Mouse (Mus musculus): ENCODE data around the gene Slc5a7. TPM values are rescaled to one million over a fixed set of nuclear protein-coding genes. Genes with fewer than 3 reads are reported as not detected.

Slc5a7 gene
- polyA plus RNA-seq, 1 experiment: not detected

- 80% methylated on average over 8 of the region's 8 CpGs for WGBS
- no peak overlapping the region for H3K4me3 ChIP-seq (ENCODE audit: control insufficient read depth, insufficient read depth, low read length)
Measured at GRCm38 (mm10) chr17:54239435-54239834, 59.4 kb downstream of the Slc5a7 start.

More at GRCm38 (mm10) chr17:54239435-54239834, 59.4 kb downstream of the Slc5a7 start:
- Histone ChIP-seq H3K27ac (ENCODE audit: control insufficient read depth, insufficient read depth, low read length) (no peak overlapping the region), H3K27me3 (ENCODE audit: control insufficient read depth, insufficient read depth, low read length) (no peaks in the 10 kb centered on the region), H3K4me1 (replicated peaks; ENCODE audit: control insufficient read depth, insufficient read depth, low read length) (no peaks in the 10 kb centered on the region), H3K36me3 (ENCODE audit: control insufficient read depth, insufficient read depth, low read length) (no peaks in the 10 kb centered on the region)
- TF ChIP-seq POLR2A (IDR thresholded peaks at IDR 0.05; ENCODE audit: control insufficient read depth, extremely low read depth, insufficient read depth, low read length, poor library complexity) (no peak), CTCF (IDR thresholded peaks at IDR 0.05; ENCODE audit: borderline replicate concordance, control insufficient read depth, extremely low read depth, insufficient read depth, low read length, poor library complexity) (no peak)
- DNase-seq: no peak

Data from thymus, adult 2 months (tissue).